In the genomic region with DNA sequence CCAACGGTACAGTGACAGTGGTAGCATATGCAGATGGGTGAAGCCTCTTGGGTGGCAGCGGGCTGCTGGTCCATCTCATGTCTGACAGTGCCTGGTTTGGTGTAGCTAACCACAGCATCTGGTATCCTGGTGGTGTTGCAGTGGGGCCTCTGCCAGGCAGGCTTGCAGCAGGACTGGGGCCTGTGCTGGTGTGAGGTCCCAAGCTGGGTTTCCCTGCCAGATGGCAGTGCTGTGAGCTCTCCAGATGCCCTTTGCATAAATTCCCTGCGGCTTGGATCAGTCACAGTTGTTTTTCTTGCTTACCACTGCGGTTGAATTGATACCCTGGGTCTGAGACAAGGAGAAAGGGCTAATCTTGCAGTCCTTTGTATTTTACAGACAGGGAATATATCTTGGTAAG, we compare ENCODE assay signal across 10 mouse cellular contexts.
A peak's percentile ranks its signal among the peaks of the same experiment; 100 is the strongest.
DNase-seq lines count a peak whose midpoint lies in the region; ATAC-seq and TF ChIP-seq lines count a peak whose summit lies in the region.
"Had no signal": no experiment of that assay in that cellular context is flagged by ENCODE, and none has a peak within 500 bp of the region (broad histone marks: within the 10 kb centered on the region; RNA-seq: fewer than 3 reads in every experiment).

No protein-coding gene starts in this region.

- 53% methylated on average over 4 of the region's 4 CpGs for WGBS in kidney, embryonic 14.5 days
- 21% methylated on average over 4 of the region's 4 CpGs for WGBS in midbrain, embryonic 14.5 days

- H3K27ac ChIP-seq in kidney, embryonic 14.5 days (ENCODE audit: low read depth, low read length): no peak overlapping the region
- H3K27ac ChIP-seq in midbrain, embryonic 14.5 days (replicated peaks; ENCODE audit: low read depth, low read length): peak overlapping the region; percentile 84
- H3K27ac ChIP-seq: macrophage had no signal

- 0 out of 2 replicates have a peak, but pooled peaks have one; percentile 49 for ATAC-seq in kidney, embryonic 14.5 days (ENCODE audit: low FRiP score, low TSS enrichment)
- ATAC-seq in midbrain, embryonic 14.5 days (ENCODE audit: low FRiP score, low TSS enrichment): peak; percentile 85

- TF ChIP-seq POLR2A in brain, embryonic 14.5 days (IDR thresholded peaks at IDR 0.05; ENCODE audit: borderline replicate concordance, extremely low read depth, insufficient read depth, insufficient read length, poor library complexity, severe bottlenecking): no peak

- H3K4me1 ChIP-seq in kidney, embryonic 14.5 days (ENCODE audit: control insufficient read depth, insufficient read depth, low read length): no peaks in the 10 kb centered on the region
- peaks cover 16% of the 10 kb centered on the region; the same call in 1 of the 2 replicates for H3K4me1 ChIP-seq in midbrain, embryonic 14.5 days (ENCODE audit: control insufficient read depth, insufficient read depth, low read length)

- no peaks in the 10 kb centered on the region for H3K9me3 ChIP-seq in kidney, embryonic 14.5 days (ENCODE audit: control insufficient read depth, low read length)
- no peaks in the 10 kb centered on the region for H3K9me3 ChIP-seq in midbrain, embryonic 14.5 days (ENCODE audit: control insufficient read depth, low read length)
- H3K9me3 ChIP-seq: G1E had no signal

- TF ChIP-seq CTCF in brain, embryonic 14.5 days (IDR thresholded peaks at IDR 0.05; ENCODE audit: borderline replicate concordance, extremely low read depth, insufficient read depth, insufficient read length): no peak

- H3K4me2 ChIP-seq in kidney, embryonic 14.5 days (replicated peaks; ENCODE audit: low read depth, low read length): no peak overlapping the region
- no peak overlapping the region for H3K4me2 ChIP-seq in midbrain, embryonic 14.5 days (ENCODE audit: low read length)

- H3K9ac ChIP-seq in kidney, embryonic 14.5 days (ENCODE audit: low read depth, low read length): no peak overlapping the region
- H3K9ac ChIP-seq in midbrain, embryonic 14.5 days (replicated peaks; ENCODE audit: low read length): no peak overlapping the region

- no peak for DNase-seq in kidney, adult 8-10 months
- peak; percentile 93 for DNase-seq in brain, embryonic 14.5 days (ENCODE audit: low read depth)
- DNase-seq in gastrocnemius, adult 8-10 months (ENCODE audit: low spot score in 2 of 2): peak; percentile 50 to 77
- DNase-seq in midbrain, embryonic 14.5 days: peak; percentile 77
- no peak for DNase-seq in cerebellum, postnatal 25 days
- DNase-seq in cerebellum, adult 8-10 months: no peak
- DNase-seq in kidney, postnatal 36 days: no peak

- H3K36me3 ChIP-seq in kidney, embryonic 14.5 days (ENCODE audit: control insufficient read depth, insufficient read depth, low read length): no peaks in the 10 kb centered on the region
- no peaks in the 10 kb centered on the region for H3K36me3 ChIP-seq in midbrain, embryonic 14.5 days (ENCODE audit: control insufficient read depth, insufficient read depth, low read length)
- H3K36me3 ChIP-seq: G1E had no signal

- no peak overlapping the region for H3K4me3 ChIP-seq in kidney, embryonic 14.5 days (ENCODE audit: low read length)
- no peak overlapping the region for H3K4me3 ChIP-seq in midbrain, embryonic 14.5 days (replicated peaks; ENCODE audit: low read depth, low read length)

- no peaks in the 10 kb centered on the region for H3K27me3 ChIP-seq in kidney, embryonic 14.5 days (ENCODE audit: control insufficient read depth, insufficient read depth, low read length)
- H3K27me3 ChIP-seq in midbrain, embryonic 14.5 days (ENCODE audit: control insufficient read depth, insufficient read depth, low read length): no peaks in the 10 kb centered on the region

Comparison
In these comparisons a context has a peak if more than half of its experiments do, and no peak if none do; other contexts are left out.
1. DNase-seq: peak in brain, embryonic 14.5 days (single experiment), gastrocnemius, adult 8-10 months (2 of 2) and midbrain, embryonic 14.5 days (single experiment); none in kidney, adult 8-10 months (0 of 2), cerebellum, postnatal 25 days (0 of 2), cerebellum, adult 8-10 months (single experiment) and kidney, postnatal 36 days (0 of 2).